Mouse (Mus musculus): ENCODE results near the gene F5. TPM values are rescaled to one million over a fixed set of nuclear protein-coding genes. Genes with fewer than 3 reads are reported as not detected.
"Not testable (repeated sequence)": the region's sequence is repeated elsewhere in the genome, so short reads cannot be mapped to it uniquely, and the experiment has no call there.

F5 gene
- polyA plus RNA-seq, 1 experiment, result 2.0 TPM

DNA sequence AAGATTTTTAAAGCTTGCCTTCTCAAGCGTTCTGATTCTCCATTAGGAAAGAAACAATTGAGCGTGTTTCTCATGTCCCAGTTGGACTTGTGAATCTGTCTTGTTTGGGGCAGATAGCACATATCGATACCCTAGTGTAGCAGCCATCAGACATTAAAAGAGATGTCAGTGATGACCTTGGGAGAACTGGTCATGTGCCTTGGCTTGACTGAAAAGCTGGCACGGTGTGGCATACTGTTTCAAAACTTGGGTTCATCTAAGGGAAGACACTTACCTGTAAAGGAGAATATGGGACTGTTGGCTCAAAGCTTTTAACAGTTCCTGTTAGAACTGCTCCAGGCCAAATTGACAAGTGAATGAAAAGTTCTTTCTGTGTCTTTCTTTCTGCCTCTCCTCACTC, 68.6 kb downstream of the F5 start:
- Histone ChIP-seq H3K4me3 (ENCODE audit: extremely low read depth, insufficient read depth, insufficient read length) (no peak overlapping the region), H3K4me1 (ENCODE audit: control insufficient read depth, insufficient read depth, insufficient read length) (peaks cover 2% of the 10 kb centered on the region; the same call in 1 of the 2 replicates), H3K27ac (ENCODE audit: insufficient read depth, low read length) (no peak overlapping the region), H3K27me3 (ENCODE audit: control insufficient read depth, insufficient read depth, low read length) (no peaks in the 10 kb centered on the region), H3K36me3 (ENCODE audit: control insufficient read depth, insufficient read depth, low read length) (no peaks in the 10 kb centered on the region)
- TF ChIP-seq POLR2A (IDR thresholded peaks at IDR 0.05; ENCODE audit: low read depth, low read length) (no peak), CTCF (IDR thresholded peaks at IDR 0.05; ENCODE audit: extremely low read depth, insufficient read depth, insufficient read length, insufficient replicate concordance) (no peak)
- no peak for DNase-seq (ENCODE audit: low read depth in 1 of 2, low spot score in 2 of 2)
- WGBS, result 92% methylated on average over 4 of the region's 4 CpGs

DNA sequence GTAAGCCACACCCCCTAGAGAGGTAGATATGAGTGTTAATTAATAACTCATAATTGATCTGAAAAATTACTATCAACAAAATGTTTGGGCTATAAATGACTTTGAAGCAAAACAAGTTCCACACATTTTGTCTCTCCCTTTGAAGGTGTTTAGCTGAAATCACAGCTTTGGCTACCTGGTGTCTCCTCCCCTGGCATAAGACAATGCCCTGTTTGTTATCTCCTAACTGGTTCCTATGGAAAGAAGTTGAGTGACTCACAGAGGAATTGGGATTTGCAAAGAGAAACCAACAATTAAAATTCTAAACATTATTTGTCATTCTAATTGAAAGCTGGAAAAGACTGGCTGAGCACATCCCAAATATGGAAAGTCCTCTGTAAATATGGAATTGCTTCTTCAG, 71.5 kb downstream of the F5 start:
- no peak for DNase-seq (ENCODE audit: low read depth in 1 of 2, low spot score in 2 of 2)
- H3K4me3 ChIP-seq (ENCODE audit: extremely low read depth, insufficient read depth, insufficient read length), result no peak overlapping the region
- no peaks in the 10 kb centered on the region for H3K36me3 ChIP-seq (ENCODE audit: control insufficient read depth, insufficient read depth, low read length)
- H3K27ac ChIP-seq (ENCODE audit: insufficient read depth, low read length), result no peak overlapping the region
- H3K4me1 ChIP-seq (ENCODE audit: control insufficient read depth, insufficient read depth, insufficient read length), result peaks cover 2% of the 10 kb centered on the region; the same call in 1 of the 2 replicates
- TF ChIP-seq CTCF (IDR thresholded peaks at IDR 0.05; ENCODE audit: extremely low read depth, insufficient read depth, insufficient read length, insufficient replicate concordance) (no peak), POLR2A (IDR thresholded peaks at IDR 0.05; ENCODE audit: low read depth, low read length) (no peak)
- no peaks in the 10 kb centered on the region for H3K27me3 ChIP-seq (ENCODE audit: control insufficient read depth, insufficient read depth, low read length)

DNA sequence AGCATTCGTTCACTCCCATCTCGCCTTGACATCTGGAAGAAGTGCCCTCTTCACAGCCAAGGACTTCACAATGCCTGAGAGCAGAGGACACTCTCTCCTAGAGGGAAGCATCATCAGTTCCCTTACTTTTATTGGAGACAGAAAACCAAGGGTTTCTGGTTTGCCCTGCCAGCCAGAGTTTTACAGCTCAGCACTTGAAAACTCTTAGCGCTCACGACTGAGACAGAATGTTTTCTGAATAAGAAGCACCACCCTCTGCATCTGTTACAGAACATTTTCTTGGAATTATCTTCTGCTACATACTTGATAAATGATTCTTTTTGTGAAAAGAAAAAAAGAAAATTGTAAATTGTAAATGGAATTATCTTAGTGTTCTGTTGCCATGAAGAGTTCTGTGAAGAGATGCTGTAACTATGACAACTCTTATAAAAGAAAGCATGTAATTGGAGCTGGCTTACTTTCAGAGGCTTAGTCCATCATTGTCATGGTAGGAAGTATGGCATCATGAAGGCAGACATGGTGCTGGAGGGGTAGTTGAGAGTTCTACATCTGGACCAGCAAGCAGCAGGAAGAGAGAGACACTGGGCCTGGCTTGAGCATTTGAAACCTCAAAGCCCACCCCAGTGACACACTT, 80.4 kb downstream of the F5 start:
- H3K36me3 ChIP-seq (ENCODE audit: control insufficient read depth, insufficient read depth, low read length); H3K27ac ChIP-seq (ENCODE audit: insufficient read depth, low read length); H3K4me1 ChIP-seq (ENCODE audit: control insufficient read depth, insufficient read depth, insufficient read length); H3K4me3 ChIP-seq (ENCODE audit: extremely low read depth, insufficient read depth, insufficient read length); H3K27me3 ChIP-seq (ENCODE audit: control insufficient read depth, insufficient read depth, low read length); DNase-seq (ENCODE audit: low read depth in 1 of 2, low spot score in 2 of 2): not testable (repeated sequence)
- 96% methylated on average over 3 of the region's 4 CpGs for WGBS

DNA sequence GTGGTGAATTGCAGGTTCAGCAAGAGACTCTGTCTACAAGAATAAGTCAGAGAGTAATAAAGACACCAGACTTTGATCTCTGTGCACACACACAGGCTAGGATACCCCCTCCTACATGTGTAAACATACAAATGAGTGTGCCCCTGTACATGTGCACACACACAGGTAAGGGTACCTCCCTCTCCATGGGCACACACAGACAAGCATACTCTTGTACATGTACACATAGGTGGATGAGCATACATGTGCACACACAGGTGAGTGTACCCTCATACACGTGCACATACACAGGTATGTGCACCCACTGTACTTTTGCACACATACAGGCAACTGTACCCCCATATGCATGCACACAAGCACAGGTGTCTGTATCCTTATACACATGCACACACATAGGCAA, 81.8 kb downstream of the F5 start:
- DNase-seq (ENCODE audit: low read depth in 1 of 2, low spot score in 2 of 2), result no peak
- Histone ChIP-seq H3K27me3 (ENCODE audit: control insufficient read depth, insufficient read depth, low read length) (no peaks in the 10 kb centered on the region), H3K27ac (ENCODE audit: insufficient read depth, low read length) (no peak overlapping the region), H3K4me3 (ENCODE audit: extremely low read depth, insufficient read depth, insufficient read length) (no peak overlapping the region), H3K36me3 (ENCODE audit: control insufficient read depth, insufficient read depth, low read length) (no peaks in the 10 kb centered on the region), H3K4me1 (ENCODE audit: control insufficient read depth, insufficient read depth, insufficient read length) (no peaks in the 10 kb centered on the region)
- WGBS, result 85% methylated on average over 1 of the region's 1 CpGs
- TF ChIP-seq POLR2A (IDR thresholded peaks at IDR 0.05; ENCODE audit: low read depth, low read length) (no peak), CTCF (IDR thresholded peaks at IDR 0.05; ENCODE audit: extremely low read depth, insufficient read depth, insufficient read length, insufficient replicate concordance) (no peak)

DNA sequence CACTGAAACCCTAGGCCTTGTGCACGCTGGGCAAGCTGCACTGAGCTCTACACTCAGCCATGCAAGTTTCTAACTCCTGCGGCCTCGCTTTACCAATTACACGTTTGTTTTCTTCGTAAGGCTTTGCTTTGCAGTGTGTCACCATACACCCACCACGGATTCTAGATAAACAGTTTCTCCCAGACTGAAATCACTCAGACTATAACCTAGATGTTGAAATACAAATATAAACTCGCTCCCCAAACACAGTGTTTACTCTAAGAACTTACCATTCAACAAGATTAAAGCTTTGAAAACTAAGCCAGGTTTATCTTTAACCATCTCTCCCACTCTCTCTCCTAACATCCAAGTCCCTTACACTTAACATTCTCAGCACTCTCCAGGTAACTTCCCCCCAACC, 83.4 kb downstream of the F5 start:
- H3K4me3 ChIP-seq (ENCODE audit: extremely low read depth, insufficient read depth, insufficient read length), result no peak overlapping the region
- H3K27me3 ChIP-seq (ENCODE audit: control insufficient read depth, insufficient read depth, low read length), result no peaks in the 10 kb centered on the region
- no peak overlapping the region for H3K27ac ChIP-seq (ENCODE audit: insufficient read depth, low read length)
- TF ChIP-seq CTCF (IDR thresholded peaks at IDR 0.05; ENCODE audit: extremely low read depth, insufficient read depth, insufficient read length, insufficient replicate concordance) (no peak), POLR2A (IDR thresholded peaks at IDR 0.05; ENCODE audit: low read depth, low read length) (no peak)
- H3K36me3 ChIP-seq (ENCODE audit: control insufficient read depth, insufficient read depth, low read length), result no peaks in the 10 kb centered on the region
- no peak for DNase-seq (ENCODE audit: low read depth in 1 of 2, low spot score in 2 of 2)
- WGBS, result 86% methylated on average over 7 of the region's 7 CpGs
- no peaks in the 10 kb centered on the region for H3K4me1 ChIP-seq (ENCODE audit: control insufficient read depth, insufficient read depth, insufficient read length)

DNA sequence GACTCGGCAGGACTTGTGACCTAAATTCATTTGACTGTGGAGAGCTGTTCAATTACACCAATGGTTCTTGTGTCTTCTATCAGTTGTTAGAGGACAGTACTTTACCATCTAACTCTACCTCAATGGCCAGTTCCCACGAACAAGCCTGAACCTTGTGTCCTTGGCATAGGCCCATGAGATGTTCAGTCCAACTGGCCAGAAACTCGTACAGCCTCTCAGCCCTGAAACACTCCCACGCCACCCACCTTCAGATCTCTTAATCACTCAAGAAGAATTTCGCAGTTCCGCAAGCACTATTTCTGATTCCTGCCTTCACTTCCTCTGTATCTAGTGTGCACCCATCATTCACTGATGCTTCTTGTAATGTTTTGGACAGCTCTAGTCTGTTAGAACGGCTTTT, 84.4 kb downstream of the F5 start:
- Histone ChIP-seq H3K4me1 (ENCODE audit: control insufficient read depth, insufficient read depth, insufficient read length) (no peaks in the 10 kb centered on the region), H3K36me3 (ENCODE audit: control insufficient read depth, insufficient read depth, low read length) (no peaks in the 10 kb centered on the region), H3K4me3 (ENCODE audit: extremely low read depth, insufficient read depth, insufficient read length) (no peak overlapping the region), H3K27ac (ENCODE audit: insufficient read depth, low read length) (no peak overlapping the region), H3K27me3 (ENCODE audit: control insufficient read depth, insufficient read depth, low read length) (no peaks in the 10 kb centered on the region)
- DNase-seq (ENCODE audit: low read depth in 1 of 2, low spot score in 2 of 2), result no peak
- 76% methylated on average over 7 of the region's 7 CpGs for WGBS
- TF ChIP-seq CTCF (IDR thresholded peaks at IDR 0.05; ENCODE audit: extremely low read depth, insufficient read depth, insufficient read length, insufficient replicate concordance) (no peak), POLR2A (IDR thresholded peaks at IDR 0.05; ENCODE audit: low read depth, low read length) (no peak)

DNA sequence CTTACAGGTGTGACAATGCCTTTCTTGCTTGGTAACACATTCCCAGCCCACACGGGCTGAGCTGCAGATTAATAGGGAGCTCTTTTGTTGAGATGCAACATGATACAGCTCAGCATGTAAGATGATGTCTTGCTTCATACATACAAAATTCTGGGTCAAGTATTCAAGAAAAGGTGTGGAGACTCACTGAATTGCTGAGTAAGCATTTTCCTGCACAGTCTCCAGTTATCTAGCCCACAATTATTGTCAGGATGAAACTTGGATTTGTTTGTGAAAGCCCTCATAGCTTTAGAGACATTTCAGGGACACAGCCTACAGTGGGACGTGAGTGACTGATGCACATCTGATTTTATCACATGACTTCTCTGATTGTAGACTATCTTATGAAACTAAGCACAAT, 89.9 kb downstream of the F5 start:
- H3K4me3 ChIP-seq (ENCODE audit: extremely low read depth, insufficient read depth, insufficient read length), result no peak overlapping the region
- DNase-seq (ENCODE audit: low read depth in 1 of 2, low spot score in 2 of 2), result no peak
- H3K4me1 ChIP-seq (ENCODE audit: control insufficient read depth, insufficient read depth, insufficient read length), result no peaks in the 10 kb centered on the region
- no peak overlapping the region for H3K27ac ChIP-seq (ENCODE audit: insufficient read depth, low read length)
- WGBS, result 83% methylated on average over 2 of the region's 2 CpGs
- H3K36me3 ChIP-seq (ENCODE audit: control insufficient read depth, insufficient read depth, low read length), result no peaks in the 10 kb centered on the region
- TF ChIP-seq CTCF (IDR thresholded peaks at IDR 0.05; ENCODE audit: extremely low read depth, insufficient read depth, insufficient read length, insufficient replicate concordance) (no peak), POLR2A (IDR thresholded peaks at IDR 0.05; ENCODE audit: low read depth, low read length) (no peak)
- H3K27me3 ChIP-seq (ENCODE audit: control insufficient read depth, insufficient read depth, low read length), result no peaks in the 10 kb centered on the region
